Mouse (Mus musculus): ENCODE measurements around the gene Ddx55.

The Ddx55 gene

DNA sequence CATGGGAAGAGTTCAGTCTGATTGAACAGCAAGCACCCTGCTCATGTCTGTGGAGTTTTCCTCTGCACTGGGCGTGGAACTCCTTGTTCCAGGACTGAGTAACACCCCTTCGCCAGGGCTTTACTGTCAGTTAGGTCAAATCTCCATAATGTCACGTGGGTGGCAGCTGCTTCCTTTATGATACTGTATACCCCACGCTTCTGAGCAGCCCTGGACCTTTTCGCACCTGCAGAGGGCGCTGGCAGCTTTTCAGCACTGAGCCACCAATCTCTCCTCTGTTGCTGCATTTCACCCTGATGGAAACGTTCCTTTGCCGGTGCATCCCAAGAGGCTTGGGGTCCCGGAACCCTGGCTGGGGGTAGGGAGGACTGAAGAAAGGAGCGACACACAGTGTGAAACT is 58.3 kb downstream of the Ddx55 start:
- DNase-seq (ENCODE audit: low read depth) = peak; percentile 28

DNA sequence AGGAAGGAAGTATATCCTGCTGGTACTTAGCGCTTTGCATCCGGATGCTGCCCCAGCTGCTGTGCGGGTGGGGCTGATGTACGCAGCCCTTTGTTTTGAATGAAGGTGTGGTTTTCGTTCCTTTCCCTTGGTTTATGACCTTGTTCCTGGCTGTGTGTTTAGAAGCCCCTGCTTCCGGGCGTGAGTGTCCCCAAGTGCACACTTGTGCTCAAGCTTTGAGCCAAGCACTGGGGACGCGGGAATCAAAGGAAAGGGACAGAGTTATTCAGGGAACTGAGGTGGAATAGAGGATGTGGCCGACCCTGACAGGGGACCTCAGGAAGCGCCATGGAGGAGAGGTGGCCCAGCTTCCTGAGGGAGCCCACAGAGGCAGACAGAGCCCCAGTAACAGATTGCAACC is 62.0 kb downstream of the Ddx55 start:
- no peak for DNase-seq (ENCODE audit: low read depth)

DNA sequence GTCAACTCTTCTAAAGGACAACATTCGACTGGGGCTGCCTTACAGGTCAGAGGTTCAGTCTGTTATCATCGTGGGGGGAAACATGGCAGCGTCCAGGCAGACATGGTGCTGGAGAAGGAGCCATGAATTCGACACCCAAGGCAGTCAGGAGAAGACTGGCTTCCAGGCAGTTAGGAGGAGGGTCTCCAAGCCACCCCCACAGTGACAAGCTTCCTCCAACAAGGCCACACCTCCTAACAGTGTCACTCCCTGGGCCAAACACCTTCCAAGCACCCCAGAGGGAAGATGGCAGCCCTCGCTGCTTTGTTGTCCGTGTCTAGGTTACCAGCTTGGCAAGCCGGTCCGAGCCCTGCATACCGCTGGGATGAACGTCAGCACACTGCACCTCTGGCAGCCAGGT is 66.0 kb downstream of the Ddx55 start:
- no peak for DNase-seq (ENCODE audit: low read depth)

All from c-Kit-positive CD71-negative TER-119-negative erythroid progenitor cells, embryonic 14.5 days (primary cell).